Mouse (Mus musculus) spleen, adult 2 months (tissue): ENCODE measurements around the gene Sh3rf1.

ENCODE experiments used
- CTCF ChIP-seq: fragments of 200-500 bp; IDR thresholded peaks from 2 replicates; pipeline ENCODE4 v1.5.1; 2011; ENCODE audit warnings: mild to moderate bottlenecking, inconsistent platforms; ENCODE audit not compliant: insufficient read depth, insufficient read length, insufficient replicate concordance; ENCODE audit errors: extremely low read depth
- POLR2A ChIP-seq: fragments of 200-500 bp; IDR thresholded peaks from 2 replicates; pipeline ENCODE4 v1.6.1; 2011; ENCODE audit warnings: low read depth, low read length, inconsistent platforms

DNA sequence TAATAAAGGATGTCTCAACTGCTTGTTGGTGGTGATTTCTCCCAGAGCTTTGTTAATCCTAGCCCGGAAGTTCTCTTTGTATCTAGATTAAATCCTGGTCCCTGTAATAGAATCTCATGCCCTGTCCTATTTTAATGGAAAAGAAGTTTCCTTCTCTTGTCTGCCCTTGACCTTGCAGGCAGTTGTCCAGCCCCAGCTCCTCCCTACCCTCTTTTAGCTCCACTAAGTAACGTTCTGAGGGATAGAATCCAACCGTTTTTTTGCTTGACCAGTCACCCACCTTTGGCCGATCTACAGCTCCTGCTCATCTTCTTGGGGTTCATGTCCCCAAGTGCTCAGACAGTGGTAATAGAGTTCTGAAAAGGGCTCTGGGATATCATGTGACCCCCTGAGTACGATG is 19.8 kb downstream of the Sh3rf1 start:
- no peak for TF ChIP-seq CTCF
- no peak for TF ChIP-seq POLR2A
